Mouse (Mus musculus): ENCODE results near the gene Fbxl13.

DNA sequence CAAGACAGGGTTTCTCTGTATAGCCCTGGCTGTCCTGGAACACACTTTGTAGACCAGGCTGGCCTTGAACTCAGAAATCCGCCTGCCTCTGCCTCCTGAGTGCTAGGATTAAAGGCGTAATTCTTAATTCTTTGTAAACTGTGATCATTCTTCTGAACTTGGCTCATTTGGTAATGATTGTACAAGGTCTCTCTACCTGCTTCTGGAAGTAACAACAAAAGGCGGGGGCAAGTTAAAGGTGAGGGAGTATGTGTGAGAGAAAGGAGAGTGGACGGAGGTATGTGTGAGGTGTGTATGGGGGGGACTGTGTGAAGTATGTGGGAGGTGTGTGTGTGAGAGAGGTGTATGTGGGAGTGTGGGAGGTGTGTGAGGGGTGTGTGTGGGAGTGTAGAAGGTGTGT, 45.5 kb downstream of the Fbxl13 start:
- TF ChIP-seq CTCF (IDR thresholded peaks at IDR 0.05; ENCODE audit: low read depth, low read length) (no peak), GATA2 (IDR thresholded peaks at IDR 0.05; ENCODE audit: borderline replicate concordance, low read depth, low read length) (no peak)

All from G1E (cell line).